In genomic region chr8:69877396-69877795, GRCm38 (mm10) we compare ENCODE assay signal across 30 mouse cellular contexts. TPM values are rescaled to one million over a fixed set of nuclear protein-coding genes. Genes with fewer than 3 reads are reported as not detected.
"Had no signal": no experiment of that assay in that cellular context is flagged by ENCODE, and none has a peak within 500 bp of the region (broad histone marks: within the 10 kb centered on the region; RNA-seq: fewer than 3 reads in every experiment).

No protein-coding gene starts in this region.

- H3K9me3 ChIP-seq: embryonic facial prominence, embryonic 12.5 days; embryonic facial prominence, embryonic 13.5 days; embryonic facial prominence, embryonic 15.5 days; forebrain, embryonic 13.5 days; forebrain, embryonic 15.5 days; heart, embryonic 10.5 days had no signal

- H3K36me3 ChIP-seq: embryonic facial prominence, embryonic 10.5 days; embryonic facial prominence, embryonic 12.5 days; embryonic facial prominence, embryonic 13.5 days; embryonic facial prominence, embryonic 15.5 days; forebrain, embryonic 12.5 days; forebrain, embryonic 15.5 days; heart, embryonic 10.5 days had no signal

- H3K4me2 ChIP-seq: embryonic facial prominence, embryonic 12.5 days; embryonic facial prominence, embryonic 13.5 days; embryonic facial prominence, embryonic 15.5 days; forebrain, embryonic 12.5 days; forebrain, embryonic 13.5 days; forebrain, embryonic 15.5 days had no signal

- H3K27ac ChIP-seq: embryonic facial prominence, embryonic 10.5 days; embryonic facial prominence, embryonic 12.5 days; embryonic facial prominence, embryonic 13.5 days; embryonic facial prominence, embryonic 15.5 days; forebrain, embryonic 10.5 days; forebrain, embryonic 12.5 days; forebrain, embryonic 13.5 days; forebrain, embryonic 15.5 days; heart, adult 2 months; heart, embryonic 10.5 days had no signal

- H3K9ac ChIP-seq: embryonic facial prominence, embryonic 12.5 days; embryonic facial prominence, embryonic 15.5 days; forebrain, embryonic 12.5 days; forebrain, embryonic 13.5 days; forebrain, embryonic 15.5 days; forebrain, postnatal 0 days had no signal

- DNase-seq: cerebellum, adult 2 months; cerebellum, adult 8-10 months; cerebellum, adult 9-10 months; cerebellum, adult 9-11 months; cerebellum, postnatal 14 days; cerebellum, postnatal 25 days; cerebellum, postnatal 36 days; embryo, embryonic 11 days; forebrain, postnatal 0 days; heart, adult 11 months; heart, adult 18-20 months; heart, adult 2 months had no signal

- ATAC-seq: forebrain, embryonic 13.5 days; forebrain, embryonic 14.5 days; forebrain, embryonic 15.5 days; forebrain, embryonic 16.5 days; forebrain, postnatal 0 days had no signal

- H3K4me3 ChIP-seq: embryonic facial prominence, embryonic 10.5 days; embryonic facial prominence, embryonic 12.5 days; embryonic facial prominence, embryonic 13.5 days; embryonic facial prominence, embryonic 15.5 days; erythroblast, embryonic 14.5 days; forebrain, embryonic 10.5 days; forebrain, embryonic 12.5 days; forebrain, embryonic 13.5 days; forebrain, embryonic 15.5 days; heart, adult 2 months; heart, embryonic 10.5 days had no signal

RNA-seq across cellular contexts. Expression of gene Cilp2, which starts 10.1 kb away (rescaled TPM):
- total RNA-seq: common myeloid progenitor, adult 5-6 weeks; granulocyte monocyte progenitor cell, adult 5-6 weeks had no signal
- polyA plus RNA-seq: erythroblast, embryonic 14.5 days had no signal

RNA-seq across cellular contexts. Expression of gene Tssk6, which starts 24.6 kb away (rescaled TPM):
- total RNA-seq: common myeloid progenitor, adult 5-6 weeks; gastrocnemius, adult 18-20 months; gastrocnemius, adult 8-10 months; gastrocnemius, postnatal 25 days; gastrocnemius, postnatal 36 days had no signal

RNA-seq across cellular contexts. Expression of gene Yjefn3, which starts 25.1 kb away (rescaled TPM):
- total RNA-seq: common myeloid progenitor, adult 5-6 weeks; granulocyte monocyte progenitor cell, adult 5-6 weeks had no signal

RNA-seq across cellular contexts. Expression of gene Pbx4, which starts 45.1 kb away (rescaled TPM):
- total RNA-seq: gastrocnemius, adult 18-20 months; gastrocnemius, adult 8-10 months; gastrocnemius, postnatal 25 days; gastrocnemius, postnatal 36 days; heart, adult 18-20 months had no signal
